Mouse (Mus musculus): ENCODE measurements around the gene Il17a.
"Not testable (repeated sequence)": the region's sequence is repeated elsewhere in the genome, so short reads cannot be mapped to it uniquely, and the experiment has no call there.

Gene Il17a

GRCm38 (mm10) chr1:20730903-20731302 lies at the start of gene Il17a:
Gene Il17a (plus strand): TSS chr1:20730905.
- no peak for DNase-seq

GRCm38 (mm10) chr1:20682849-20683248 lies 47.9 kb upstream of the Il17a start:
- DNase-seq, result no peak

- DNase-seq, result no peak
Observed at GRCm38 (mm10) chr1:20683386-20683785, 47.3 kb upstream of the Il17a start.

GRCm38 (mm10) chr1:20683853-20684252 lies 46.9 kb upstream of the Il17a start:
- no peak for DNase-seq

- DNase-seq, result no peak
Observed at GRCm38 (mm10) chr1:20684403-20684802, 46.3 kb upstream of the Il17a start.

DNA sequence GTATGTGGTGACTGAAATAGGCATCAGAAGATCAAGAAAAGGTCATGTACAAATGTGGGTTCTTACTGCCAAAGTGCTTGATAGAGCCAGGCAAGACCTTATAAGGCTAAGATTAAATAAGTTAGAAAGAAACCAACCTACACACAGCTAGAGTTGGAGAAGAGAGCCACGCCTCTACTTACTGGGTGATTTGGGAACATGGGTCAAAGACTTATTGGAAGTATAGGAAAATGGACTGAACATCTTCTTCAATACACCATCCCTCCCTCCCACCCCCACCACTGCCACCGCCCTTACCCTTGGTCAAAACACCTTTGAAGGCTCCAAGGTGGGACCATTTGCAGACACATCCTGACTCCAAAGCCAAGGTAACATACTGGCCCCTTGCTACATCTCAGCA lies 45.3 kb upstream of the Il17a start:
- no peak for DNase-seq

GRCm38 (mm10) chr1:20685907-20686306 lies 44.8 kb upstream of the Il17a start:
- DNase-seq, result no peak

DNA sequence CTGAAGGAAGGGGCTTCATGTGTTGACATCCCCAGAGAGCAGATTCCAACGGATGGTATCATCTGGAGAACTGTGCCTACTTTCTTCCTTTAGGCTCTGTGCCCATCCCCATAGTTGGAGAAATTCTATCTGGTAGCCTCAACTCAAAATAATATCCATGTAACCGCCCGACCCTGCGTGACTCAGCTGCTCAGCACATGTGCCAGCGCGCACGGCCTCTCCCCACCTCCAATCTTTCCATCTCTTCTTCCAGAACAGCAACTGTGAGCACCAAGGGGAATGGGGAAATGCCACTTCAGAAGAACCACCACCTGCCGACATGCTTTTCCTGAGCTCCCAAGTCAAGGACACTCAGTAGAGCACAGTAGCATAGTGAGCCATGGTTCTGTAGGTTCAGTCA lies 39.4 kb upstream of the Il17a start:
- DNase-seq, result no peak

GRCm38 (mm10) chr1:20693634-20694313 lies 36.9 kb upstream of the Il17a start:
- DNase-seq, result no peak

DNA sequence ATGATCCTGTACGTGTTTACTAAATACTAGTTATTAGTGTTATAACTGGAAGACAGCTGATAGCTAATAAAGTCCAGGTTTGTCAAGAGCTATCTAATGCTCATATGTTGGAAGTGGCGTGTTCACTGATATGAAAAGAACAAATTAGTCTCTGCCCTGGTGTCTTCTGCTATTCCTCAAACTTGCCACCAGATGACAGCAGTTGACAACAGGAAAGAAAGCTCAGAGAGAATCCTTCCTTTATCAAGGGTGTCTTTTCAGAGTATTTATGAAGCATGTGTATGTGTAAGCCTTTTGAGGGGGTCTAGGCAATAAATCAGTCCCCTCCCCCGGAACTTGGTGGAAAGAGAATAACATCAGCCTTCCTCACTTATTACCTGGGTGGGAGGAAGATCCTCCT lies 30.7 kb upstream of the Il17a start:
- DNase-seq, result no peak

DNA sequence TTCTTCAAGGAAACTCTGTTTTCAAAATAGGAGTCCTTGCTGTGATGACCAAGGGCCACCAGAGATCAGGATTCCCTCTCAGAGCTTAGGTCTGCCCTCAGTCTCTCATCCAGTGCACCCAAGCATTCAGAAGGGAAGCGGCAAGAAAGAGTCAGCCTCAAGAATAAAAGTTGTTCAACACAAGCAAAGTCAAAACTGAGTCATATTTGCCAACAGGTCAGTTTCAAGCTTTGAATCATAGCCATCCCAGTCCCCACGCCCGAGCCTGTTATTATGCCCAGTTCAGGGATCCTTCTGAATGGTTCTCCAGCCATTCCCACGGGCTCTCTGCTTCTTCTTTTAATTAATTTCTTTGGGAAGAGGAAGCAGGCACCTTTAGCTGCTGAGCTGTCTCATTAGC lies 5.9 kb downstream of the Il17a start:
- no peak for DNase-seq

- no peak for DNase-seq
Observed at GRCm38 (mm10) chr1:20738483-20738882, 7.8 kb downstream of the Il17a start.

DNA sequence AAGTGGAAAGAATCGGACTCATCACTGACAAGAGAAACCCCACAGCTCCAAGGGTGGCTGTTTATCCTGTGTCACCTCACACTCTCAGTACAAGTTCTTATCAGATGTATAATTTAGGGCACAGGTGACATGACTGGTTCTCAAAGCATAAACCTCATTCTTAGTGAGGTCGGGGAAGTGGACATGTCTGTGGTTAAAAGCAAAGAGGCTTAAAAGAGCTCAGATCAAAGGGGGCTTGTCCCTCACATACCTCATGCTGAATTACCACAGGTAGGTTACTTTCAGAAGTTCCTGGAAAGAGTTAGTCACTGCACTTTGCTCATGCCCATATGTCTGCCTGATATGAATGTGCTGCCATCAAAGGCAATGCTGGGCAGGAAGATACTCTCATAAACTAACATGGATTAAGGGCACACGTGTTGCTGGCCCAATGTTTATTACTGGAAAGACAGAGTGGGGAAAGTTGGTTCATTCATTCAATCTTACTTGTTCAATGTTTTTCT lies 9.8 kb downstream of the Il17a start:
- DNase-seq, result no peak

- DNase-seq, result no peak
Observed at GRCm38 (mm10) chr1:20754439-20754838, 23.7 kb downstream of the Il17a start.

DNA sequence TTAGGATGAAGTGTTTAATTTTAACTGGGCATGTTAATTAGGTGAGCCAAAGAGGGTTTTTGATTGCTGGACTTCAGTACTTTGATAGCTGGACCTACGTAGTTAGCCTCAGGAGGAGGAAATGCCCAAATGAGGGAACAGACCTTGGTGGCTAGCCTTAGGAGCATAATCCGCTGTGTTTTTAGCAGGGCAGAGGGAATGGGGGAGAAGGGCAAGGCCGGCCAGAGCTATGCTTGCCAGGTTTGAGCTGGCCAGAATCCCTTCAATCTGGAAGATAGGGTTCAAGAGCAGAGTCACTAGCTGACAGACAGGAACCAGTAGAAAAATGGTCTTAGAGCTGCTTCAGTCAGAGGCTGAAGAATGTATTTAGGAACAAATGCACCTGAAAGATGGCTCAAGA lies 26.9 kb downstream of the Il17a start:
- no peak for DNase-seq

GRCm38 (mm10) chr1:20759799-20760198 lies 29.1 kb downstream of the Il17a start:
- DNase-seq, result no peak

- DNase-seq, result no peak
Observed at GRCm38 (mm10) chr1:20760331-20760730, 29.6 kb downstream of the Il17a start.

DNA sequence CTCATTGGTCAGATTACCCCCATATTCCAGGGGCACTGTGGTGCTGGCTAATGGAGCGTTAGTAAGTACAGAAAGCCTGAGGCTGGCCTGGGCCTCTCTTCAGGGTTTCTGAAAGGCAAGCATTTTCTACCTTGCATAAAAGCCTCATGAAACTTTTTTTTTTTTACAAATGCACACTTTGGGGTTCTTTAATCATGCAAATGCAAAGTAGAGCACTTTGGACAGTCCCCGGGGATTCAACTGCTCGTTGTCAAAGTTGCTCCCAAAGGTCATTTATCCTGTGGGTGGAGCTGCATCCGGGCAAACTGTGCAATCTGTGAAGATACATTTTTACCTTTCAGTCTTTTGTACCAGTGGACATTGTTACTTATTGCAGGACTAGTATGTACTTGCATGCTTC lies 30.7 kb downstream of the Il17a start:
- no peak for DNase-seq

DNA sequence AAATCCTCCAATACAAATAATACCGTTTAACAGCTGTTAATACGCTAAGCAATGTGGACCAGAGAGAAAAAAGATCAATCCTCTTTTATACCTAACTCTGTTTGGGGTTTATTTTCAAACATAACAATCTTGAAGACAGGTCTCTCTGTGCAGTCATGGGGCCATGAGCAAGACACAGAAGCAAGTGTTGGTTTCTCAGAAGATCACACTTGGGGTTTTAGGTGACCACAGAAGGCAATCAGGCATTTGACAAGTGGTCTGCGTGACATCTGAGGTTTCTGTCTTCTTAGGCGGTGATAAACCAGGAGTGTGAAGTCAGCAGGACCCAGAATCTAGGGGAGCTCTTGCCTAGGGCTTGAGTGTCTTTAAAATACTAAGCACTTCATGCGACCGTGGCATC lies 35.8 kb downstream of the Il17a start:
- no peak for DNase-seq

GRCm38 (mm10) chr1:20774026-20774730 lies 43.5 kb downstream of the Il17a start:
- not testable (repeated sequence) for DNase-seq

GRCm38 (mm10) chr1:20778366-20778765 lies 47.7 kb downstream of the Il17a start:
- no peak for DNase-seq

All from cerebellum, postnatal 36 days (tissue).